Mouse (Mus musculus) liver, adult 2 months (tissue): ENCODE results near the gene Bcl2.

Experiments used
- CTCF ChIP-seq: fragments of 200-500 bp; IDR thresholded peaks from 2 replicates; pipeline ENCODE4 v1.5.1; 2011; ENCODE audit warnings: low read depth, low read length, control low read depth
- POLR2A ChIP-seq: fragments of 200-500 bp; IDR thresholded peaks from 2 replicates; pipeline ENCODE4 v1.6.1; 2011; ENCODE audit warnings: low read length, control low read depth; ENCODE audit not compliant: insufficient read depth; ENCODE audit errors: extremely low read depth

DNA sequence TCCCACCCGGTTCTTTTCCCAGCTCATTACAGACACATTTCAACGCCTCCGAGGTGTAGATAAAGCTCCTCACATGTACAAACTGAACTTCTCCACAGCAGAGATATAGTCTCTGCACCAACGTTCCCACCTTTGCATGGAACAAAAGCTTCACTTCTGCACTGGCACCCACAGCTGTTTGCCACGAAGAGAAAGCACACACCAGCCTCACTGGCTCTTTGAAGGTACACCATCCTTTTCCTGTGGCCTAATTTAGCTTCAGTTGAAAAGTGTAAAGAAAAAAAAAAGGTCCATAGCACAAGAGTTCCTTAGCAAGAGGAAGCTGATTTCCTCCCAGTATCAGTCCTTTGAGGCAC is 25.9 kb downstream of the Bcl2 start:
- TF ChIP-seq CTCF (no peak), POLR2A (no peak)
